Mouse (Mus musculus) liver, embryonic 14.5 days (tissue): ENCODE results near the gene Stambpl1.

ENCODE experiments used
- CTCF ChIP-seq: IDR thresholded peaks from 2 replicates; pipeline ENCODE4 v1.5.1; 2016; ENCODE audit warnings: antibody characterized with exemption, low read depth, control low read depth
- EP300 ChIP-seq: IDR thresholded peaks from 2 replicates; pipeline ENCODE4 v1.6.1; 2016; ENCODE audit warnings: antibody characterized with exemption, low read depth

DNA sequence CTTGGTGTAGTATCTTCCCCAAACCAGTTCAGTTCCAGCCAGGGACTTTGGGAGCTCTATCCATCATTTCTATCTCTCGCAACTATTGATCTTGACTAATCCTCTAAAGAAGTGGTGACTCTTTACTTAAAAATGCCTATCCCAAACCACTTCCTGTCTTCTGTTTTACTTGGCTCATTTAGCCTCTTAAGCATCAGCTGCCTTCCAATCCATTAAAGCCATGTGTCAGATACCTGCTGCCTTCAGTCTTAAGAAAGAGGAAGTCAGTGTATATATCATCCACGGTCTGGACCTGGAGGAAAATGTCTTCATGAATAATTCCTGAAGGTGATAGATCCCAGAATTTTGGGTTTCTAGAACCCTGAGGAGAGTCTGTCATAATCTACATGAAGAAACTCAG is 11.7 kb upstream of the Stambpl1 start:
- TF ChIP-seq CTCF: no peak
- TF ChIP-seq EP300: no peak
